Mouse (Mus musculus): ENCODE measurements at regions not wholly inside any gene's neighbourhood (a gene's known extent, or its start where the extent isn't known, plus 50 kb on each side); places are given as distances from the start of the nearest gene placed in this dataset.

- WGBS (ENCODE audit: insufficient replicate concordance) = 55% methylated on average over 8 of the region's 8 CpGs
- no peaks in the 10 kb centered on the region for H3K36me3 ChIP-seq (replicated peaks; ENCODE audit: control insufficient read depth, insufficient read depth, low read depth)
- H3K9me3 ChIP-seq (ENCODE audit: control insufficient read depth, low read length) = no peaks in the 10 kb centered on the region
- H3K27ac ChIP-seq = no peak overlapping the region
- H3K4me1 ChIP-seq (replicated peaks; ENCODE audit: control insufficient read depth in 2 of 2, insufficient read depth in 2 of 2, low read length in 1 of 2) = no peaks in the 10 kb centered on the region
- ATAC-seq (ENCODE audit: insufficient read depth) (no peak), DNase-seq (ENCODE audit: low read depth in 3 of 3, low spot score in 3 of 3) (no peak)
- H3K4me2 ChIP-seq (ENCODE audit: low read depth) = no peak overlapping the region
- H3K4me3 ChIP-seq (ENCODE audit: insufficient read depth in 1 of 2, low read depth in 2 of 2, low read length in 2 of 2) = no peak overlapping the region
- H3K27me3 ChIP-seq (ENCODE audit: control insufficient read depth, insufficient read depth, low read length) = no peaks in the 10 kb centered on the region
- no peak for TF ChIP-seq CTCF (IDR thresholded peaks at IDR 0.05; ENCODE audit: low read depth)
- no peak for TF ChIP-seq EP300 (IDR thresholded peaks at IDR 0.05; ENCODE audit: low read depth)
- H3K9ac ChIP-seq (replicated peaks) = no peak overlapping the region
Observed at GRCm38 (mm10) chr3:66683589-66684286, 297.5 kb upstream of the Rsrc1 start.

GRCm38 (mm10) chr3:66684287-66684903, 296.8 kb upstream of the Rsrc1 start:
- TF ChIP-seq CTCF (IDR thresholded peaks at IDR 0.05; ENCODE audit: low read depth) (no peak), EP300 (IDR thresholded peaks at IDR 0.05; ENCODE audit: low read depth) (no peak)
- H3K9me3 ChIP-seq (ENCODE audit: control insufficient read depth, low read length) = no peaks in the 10 kb centered on the region
- H3K27ac ChIP-seq = no peak overlapping the region
- ATAC-seq (ENCODE audit: insufficient read depth) (no peak), DNase-seq (ENCODE audit: low read depth in 3 of 3, low spot score in 3 of 3) (no peak)
- WGBS (ENCODE audit: insufficient replicate concordance) = 63% methylated on average over 5 of the region's 5 CpGs
- no peak overlapping the region for H3K4me2 ChIP-seq (ENCODE audit: low read depth)
- H3K27me3 ChIP-seq (ENCODE audit: control insufficient read depth, insufficient read depth, low read length) = no peaks in the 10 kb centered on the region
- no peaks in the 10 kb centered on the region for H3K4me1 ChIP-seq (replicated peaks; ENCODE audit: control insufficient read depth in 2 of 2, insufficient read depth in 2 of 2, low read length in 1 of 2)
- H3K36me3 ChIP-seq (replicated peaks; ENCODE audit: control insufficient read depth, insufficient read depth, low read depth) = no peaks in the 10 kb centered on the region
- no peak overlapping the region for H3K4me3 ChIP-seq (ENCODE audit: insufficient read depth in 1 of 2, low read depth in 2 of 2, low read length in 2 of 2)
- no peak overlapping the region for H3K9ac ChIP-seq (replicated peaks)

GRCm38 (mm10) chr3:66685136-66685535, 296.1 kb upstream of the Rsrc1 start:
- H3K9me3 ChIP-seq (ENCODE audit: control insufficient read depth, low read length) = no peaks in the 10 kb centered on the region
- ATAC-seq (ENCODE audit: insufficient read depth) (no peak), DNase-seq (ENCODE audit: low read depth in 3 of 3, low spot score in 3 of 3) (no peak)
- no peak overlapping the region for H3K9ac ChIP-seq (replicated peaks)
- H3K4me1 ChIP-seq (replicated peaks; ENCODE audit: control insufficient read depth in 2 of 2, insufficient read depth in 2 of 2, low read length in 1 of 2) = no peaks in the 10 kb centered on the region
- H3K27ac ChIP-seq = no peak overlapping the region
- H3K4me2 ChIP-seq (ENCODE audit: low read depth) = no peak overlapping the region
- no peak overlapping the region for H3K4me3 ChIP-seq (ENCODE audit: insufficient read depth in 1 of 2, low read depth in 2 of 2, low read length in 2 of 2)
- no peaks in the 10 kb centered on the region for H3K27me3 ChIP-seq (ENCODE audit: control insufficient read depth, insufficient read depth, low read length)
- 77% methylated on average over 12 of the region's 12 CpGs for WGBS (ENCODE audit: insufficient replicate concordance)
- H3K36me3 ChIP-seq (replicated peaks; ENCODE audit: control insufficient read depth, insufficient read depth, low read depth) = no peaks in the 10 kb centered on the region
- TF ChIP-seq EP300 (IDR thresholded peaks at IDR 0.05; ENCODE audit: low read depth) (no peak), CTCF (IDR thresholded peaks at IDR 0.05; ENCODE audit: low read depth) (no peak)

GRCm38 (mm10) chr3:66687126-66687525, 294.1 kb upstream of the Rsrc1 start:
- no peak overlapping the region for H3K4me2 ChIP-seq (ENCODE audit: low read depth)
- no peak for ATAC-seq (ENCODE audit: insufficient read depth)
- H3K4me1 ChIP-seq (replicated peaks; ENCODE audit: control insufficient read depth in 2 of 2, insufficient read depth in 2 of 2, low read length in 1 of 2) = no peaks in the 10 kb centered on the region
- no peak for DNase-seq (ENCODE audit: low read depth in 3 of 3, low spot score in 3 of 3)
- no peak overlapping the region for H3K9ac ChIP-seq (replicated peaks)
- no peaks in the 10 kb centered on the region for H3K9me3 ChIP-seq (ENCODE audit: control insufficient read depth, low read length)
- no peaks in the 10 kb centered on the region for H3K36me3 ChIP-seq (replicated peaks; ENCODE audit: control insufficient read depth, insufficient read depth, low read depth)
- WGBS (ENCODE audit: insufficient replicate concordance) = 53% methylated on average over 1 of the region's 1 CpGs
- no peak overlapping the region for H3K4me3 ChIP-seq (ENCODE audit: insufficient read depth in 1 of 2, low read depth in 2 of 2, low read length in 2 of 2)
- H3K27me3 ChIP-seq (ENCODE audit: control insufficient read depth, insufficient read depth, low read length) = no peaks in the 10 kb centered on the region
- TF ChIP-seq EP300 (IDR thresholded peaks at IDR 0.05; ENCODE audit: low read depth) (no peak), CTCF (IDR thresholded peaks at IDR 0.05; ENCODE audit: low read depth) (no peak)
- H3K27ac ChIP-seq = no peak overlapping the region

GRCm38 (mm10) chr3:66690906-66691522, 290.2 kb upstream of the Rsrc1 start:
- WGBS (ENCODE audit: insufficient replicate concordance) = 55% methylated on average over 10 of the region's 10 CpGs
- H3K4me3 ChIP-seq (ENCODE audit: insufficient read depth in 1 of 2, low read depth in 2 of 2, low read length in 2 of 2) = no peak overlapping the region
- H3K9ac ChIP-seq (replicated peaks) = no peak overlapping the region
- no peak overlapping the region for H3K27ac ChIP-seq
- H3K27me3 ChIP-seq (ENCODE audit: control insufficient read depth, insufficient read depth, low read length) = no peaks in the 10 kb centered on the region
- H3K36me3 ChIP-seq (replicated peaks; ENCODE audit: control insufficient read depth, insufficient read depth, low read depth) = no peaks in the 10 kb centered on the region
- no peaks in the 10 kb centered on the region for H3K9me3 ChIP-seq (ENCODE audit: control insufficient read depth, low read length)
- no peaks in the 10 kb centered on the region for H3K4me1 ChIP-seq (replicated peaks; ENCODE audit: control insufficient read depth in 2 of 2, insufficient read depth in 2 of 2, low read length in 1 of 2)
- no peak for DNase-seq (ENCODE audit: low read depth in 3 of 3, low spot score in 3 of 3)
- no peak overlapping the region for H3K4me2 ChIP-seq (ENCODE audit: low read depth)
- TF ChIP-seq CTCF (IDR thresholded peaks at IDR 0.05; ENCODE audit: low read depth) (no peak), EP300 (IDR thresholded peaks at IDR 0.05; ENCODE audit: low read depth) (no peak)
- ATAC-seq (ENCODE audit: insufficient read depth) = no peak
